Mouse (Mus musculus) stomach, postnatal 0 days (tissue): ENCODE results near the gene Atp2b2.

Experiments used
- CTCF ChIP-seq: IDR thresholded peaks from 2 replicates; pipeline ENCODE4 v1.5.1; 2016; ENCODE audit warnings: antibody characterized with exemption, low read depth, mild to moderate bottlenecking, moderate library complexity
- EP300 ChIP-seq: optimal IDR thresholded peaks from 2 replicates; pipeline ENCODE3; 2016; ENCODE audit warnings: antibody characterized with exemption

- TF ChIP-seq CTCF (no peak), EP300 (no peak)
These were observed 173.9 kb downstream of the Atp2b2 start for GRCm38 (mm10) chr6:113868552-113868951.
